Mouse (Mus musculus) natural killer cell, adult 2 months (primary cell): Measurements from ENCODE around the gene Mesp2.

Source experiments
- DNase-seq, 2 experiments: peaks; one replicate each; pipeline ENCODE4 v3.0.0; 2022; ENCODE audit warnings: low spot score in 2 of 2

Gene Mesp2

DNA sequence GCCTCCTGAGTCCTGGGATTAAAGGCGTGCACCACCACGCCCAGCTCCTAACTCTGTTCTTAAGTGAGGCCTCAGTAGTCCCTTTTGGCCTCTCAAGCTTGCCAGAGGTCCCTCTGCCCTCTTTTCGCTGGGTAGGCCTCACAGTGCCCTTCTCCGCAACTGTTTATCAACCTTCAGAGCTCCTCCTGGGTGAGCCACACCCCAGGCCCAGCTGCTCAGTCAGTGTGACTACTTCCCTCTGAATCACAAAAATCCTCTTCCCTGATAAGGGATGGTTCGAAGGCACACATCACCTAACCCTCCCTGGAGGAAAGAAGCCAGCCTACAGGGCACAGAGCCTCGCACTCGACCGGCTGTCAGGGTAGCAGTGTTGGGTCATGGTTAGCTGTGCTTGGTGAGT is 51.3 kb downstream of the Mesp2 start:
- no peak for DNase-seq
